19 mouse cellular contexts compared by ENCODE assay signal in the genomic region with DNA sequence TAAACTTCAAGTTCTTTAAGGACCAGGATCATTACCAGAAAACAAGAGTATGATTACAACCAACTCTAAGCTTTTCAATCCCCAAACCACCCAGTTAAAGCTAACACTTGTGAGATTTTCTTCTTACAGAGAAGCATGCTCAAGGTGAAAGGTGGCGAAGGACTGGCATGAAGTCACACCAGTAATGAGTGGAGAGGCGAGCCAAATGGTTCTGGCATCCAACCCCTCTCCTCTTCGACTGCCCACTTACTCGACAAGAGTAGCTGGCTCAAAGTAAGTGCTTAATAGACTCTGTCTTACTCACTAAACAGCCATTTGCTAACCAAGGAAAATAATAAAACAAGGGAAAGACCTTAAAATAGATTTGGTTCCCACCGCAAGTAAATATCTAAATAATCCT. TPM values are rescaled to one million over a fixed set of nuclear protein-coding genes. Genes with fewer than 3 reads are reported as not detected.
A peak's percentile ranks its signal among the peaks of the same experiment; 100 is the strongest.
DNase-seq lines count a peak whose midpoint lies in the region; ATAC-seq and TF ChIP-seq lines count a peak whose summit lies in the region.
"Had no signal": no experiment of that assay in that cellular context is flagged by ENCODE, and none has a peak within 500 bp of the region (broad histone marks: within the 10 kb centered on the region; RNA-seq: fewer than 3 reads in every experiment).

No protein-coding gene starts in this region.

- no peak for TF ChIP-seq CTCF in lung, postnatal 0 days (IDR thresholded peaks at IDR 0.05)

- peak; percentile 68 for ATAC-seq in lung, postnatal 0 days
- ATAC-seq: forebrain, embryonic 13.5 days; forebrain, postnatal 0 days; hindbrain, embryonic 16.5 days; inflammation-experienced regulatory T-cells, adult 6 months had no signal

- H3K9me3 ChIP-seq in lung, postnatal 0 days (ENCODE audit: low read length) = no peaks in the 10 kb centered on the region
- H3K9me3 ChIP-seq: embryonic facial prominence, embryonic 10.5 days; forebrain, embryonic 13.5 days; heart, embryonic 13.5 days; hindbrain, embryonic 12.5 days had no signal

- H3K27me3 ChIP-seq in lung, postnatal 0 days (replicated peaks; ENCODE audit: insufficient read depth, low read length) = no peaks in the 10 kb centered on the region
- H3K27me3 ChIP-seq: forebrain, embryonic 13.5 days; heart, embryonic 13.5 days; hindbrain, embryonic 12.5 days had no signal

- H3K4me2 ChIP-seq in lung, postnatal 0 days (replicated peaks; ENCODE audit: low read depth, low read length) = no peak overlapping the region
- H3K4me2 ChIP-seq: forebrain, embryonic 13.5 days; heart, embryonic 13.5 days; hindbrain, embryonic 12.5 days had no signal

- DNase-seq in cerebellum, postnatal 14 days = peak; percentile 24 to 40
- no peak for DNase-seq in cerebellum, adult 8-10 months
- peak; percentile 46 for DNase-seq in lung, postnatal 0 days (ENCODE audit: low spot score)
- DNase-seq in lung, postnatal 25 days (ENCODE audit: low spot score) = peak; percentile 33
- no peak for DNase-seq in ovary, adult 18-20 months (ENCODE audit: low spot score)
- no peak for DNase-seq in thymus, adult 18-20 months
- DNase-seq: adrenal gland, postnatal 25 days; cerebellum, adult 2 months; cerebellum, postnatal 36 days; forebrain, postnatal 0 days; gastrocnemius, adult 2 months; gastrocnemius, postnatal 25 days; heart, postnatal 36 days had no signal

- TF ChIP-seq EP300 in lung, postnatal 0 days (IDR thresholded peaks at IDR 0.05) = no peak

- no peak overlapping the region for H3K9ac ChIP-seq in lung, postnatal 0 days (replicated peaks; ENCODE audit: low read depth)
- H3K9ac ChIP-seq: forebrain, embryonic 13.5 days; forebrain, postnatal 0 days; heart, embryonic 13.5 days; hindbrain, embryonic 12.5 days had no signal

- H3K4me1 ChIP-seq in lung, postnatal 0 days (ENCODE audit: insufficient read depth, low read depth, low read length) = no peaks in the 10 kb centered on the region
- H3K4me1 ChIP-seq: forebrain, embryonic 13.5 days; heart, embryonic 13.5 days; hindbrain, embryonic 12.5 days had no signal

- WGBS in lung, postnatal 0 days = 58% methylated on average over 5 of the region's 5 CpGs

- H3K27ac ChIP-seq in lung, postnatal 0 days (ENCODE audit: low read length) = 0 out of 2 replicates have a peak overlapping the region, but pooled peaks have one; percentile 23
- H3K27ac ChIP-seq: embryonic facial prominence, embryonic 10.5 days; forebrain, embryonic 13.5 days; gastrocnemius, adult 2 months; heart, embryonic 13.5 days; hindbrain, embryonic 12.5 days had no signal

- no peak overlapping the region for H3K4me3 ChIP-seq in lung, postnatal 0 days (ENCODE audit: low read depth, low read length)
- H3K4me3 ChIP-seq: embryonic facial prominence, embryonic 10.5 days; forebrain, embryonic 13.5 days; gastrocnemius, adult 2 months; heart, embryonic 13.5 days; hindbrain, embryonic 12.5 days had no signal

- H3K36me3 ChIP-seq in lung, postnatal 0 days (ENCODE audit: insufficient read depth, low read length) = no peaks in the 10 kb centered on the region
- H3K36me3 ChIP-seq: heart, embryonic 13.5 days; hindbrain, embryonic 12.5 days had no signal

RNA-seq across cellular contexts. Expression of a gene that starts 30.4 kb away (rescaled TPM):
- polyA plus RNA-seq in lung, postnatal 0 days (2015; fragmentation: Nextera tagmentation; extraction: Ambion mirVana) = 1.8 and 1.9 TPM in 2 replicates
- polyA plus RNA-seq: inflammation-experienced regulatory T-cells, adult 6 months had no signal

Comparison
In these comparisons a context has a peak if more than half of its experiments do, and no peak if none do; other contexts are left out.
1. DNase-seq: peak in cerebellum, postnatal 14 days (2 of 2), lung, postnatal 0 days (single experiment) and lung, postnatal 25 days (single experiment); none in cerebellum, adult 8-10 months (single experiment), ovary, adult 18-20 months (single experiment) and thymus, adult 18-20 months (0 of 2).